10 mouse cellular contexts compared by ENCODE assay signal in genomic region chr3:118680803-118681202, GRCm38 (mm10).
A peak's percentile ranks its signal among the peaks of the same experiment; 100 is the strongest.
DNase-seq lines count a peak whose midpoint lies in the region; ATAC-seq and TF ChIP-seq lines count a peak whose summit lies in the region.
"Had no signal": no experiment of that assay in that cellular context is flagged by ENCODE, and none has a peak within 500 bp of the region (broad histone marks: within the 10 kb centered on the region; RNA-seq: fewer than 3 reads in every experiment).

No protein-coding gene starts in this region.

- no peaks in the 10 kb centered on the region for H3K9me3 ChIP-seq in hindbrain, postnatal 0 days (ENCODE audit: low read length)
- no peaks in the 10 kb centered on the region for H3K9me3 ChIP-seq in hindbrain, embryonic 12.5 days (replicated peaks)
- no peaks in the 10 kb centered on the region for H3K9me3 ChIP-seq in lung, embryonic 14.5 days (ENCODE audit: low read depth, low read length)
- H3K9me3 ChIP-seq: embryonic facial prominence, embryonic 15.5 days; hindbrain, embryonic 15.5 days had no signal

- H3K27me3 ChIP-seq in hindbrain, postnatal 0 days (ENCODE audit: insufficient read depth, low read length) = no peaks in the 10 kb centered on the region
- no peaks in the 10 kb centered on the region for H3K27me3 ChIP-seq in hindbrain, embryonic 12.5 days
- no peaks in the 10 kb centered on the region for H3K27me3 ChIP-seq in lung, embryonic 14.5 days (ENCODE audit: insufficient read depth, low read length)
- H3K27me3 ChIP-seq: embryonic facial prominence, embryonic 15.5 days; hindbrain, embryonic 15.5 days had no signal

- H3K4me1 ChIP-seq in hindbrain, postnatal 0 days (ENCODE audit: insufficient read depth, low read length) = no peaks in the 10 kb centered on the region
- peaks cover 3% of the 10 kb centered on the region; the same call in 1 of the 2 replicates for H3K4me1 ChIP-seq in hindbrain, embryonic 12.5 days
- no peaks in the 10 kb centered on the region for H3K4me1 ChIP-seq in lung, embryonic 14.5 days (ENCODE audit: insufficient read depth)
- H3K4me1 ChIP-seq: embryonic facial prominence, embryonic 15.5 days; hindbrain, embryonic 15.5 days had no signal

- no peak for ATAC-seq in hindbrain, postnatal 0 days
- ATAC-seq in hindbrain, embryonic 12.5 days (ENCODE audit: low FRiP score) = no peak
- ATAC-seq in lung, embryonic 14.5 days (ENCODE audit: insufficient read depth) = no peak
- ATAC-seq in megakaryocyte, adult 5-6 weeks (ENCODE audit: poor library complexity, severe bottlenecking) = no peak

- peak; percentile 55 for TF ChIP-seq CTCF in hindbrain, postnatal 0 days (IDR thresholded peaks at IDR 0.05; ENCODE audit: low read depth)
- peak; percentile 45 for TF ChIP-seq CTCF in lung, embryonic 14.5 days (IDR thresholded peaks at IDR 0.05; ENCODE audit: low read depth)

- H3K4me3 ChIP-seq in hindbrain, postnatal 0 days (ENCODE audit: low read length) = no peak overlapping the region
- H3K4me3 ChIP-seq in hindbrain, embryonic 12.5 days = no peak overlapping the region
- H3K4me3 ChIP-seq in lung, embryonic 14.5 days (ENCODE audit: low read depth, low read length) = no peak overlapping the region
- H3K4me3 ChIP-seq: embryonic facial prominence, embryonic 15.5 days; hindbrain, embryonic 15.5 days had no signal

- H3K27ac ChIP-seq in hindbrain, postnatal 0 days = no peak overlapping the region
- H3K27ac ChIP-seq in hindbrain, embryonic 12.5 days = no peak overlapping the region
- no peak overlapping the region for H3K27ac ChIP-seq in lung, embryonic 14.5 days (ENCODE audit: low read depth)
- H3K27ac ChIP-seq: embryonic facial prominence, embryonic 15.5 days; hindbrain, embryonic 15.5 days had no signal

- no peak overlapping the region for H3K4me2 ChIP-seq in hindbrain, postnatal 0 days (ENCODE audit: low read depth, low read length)
- no peak overlapping the region for H3K4me2 ChIP-seq in hindbrain, embryonic 12.5 days (replicated peaks)
- H3K4me2 ChIP-seq in lung, embryonic 14.5 days = no peak overlapping the region
- H3K4me2 ChIP-seq: embryonic facial prominence, embryonic 15.5 days; hindbrain, embryonic 15.5 days had no signal

- no peaks in the 10 kb centered on the region for H3K36me3 ChIP-seq in hindbrain, postnatal 0 days (ENCODE audit: insufficient read depth, low read length)
- no peaks in the 10 kb centered on the region for H3K36me3 ChIP-seq in hindbrain, embryonic 12.5 days
- no peaks in the 10 kb centered on the region for H3K36me3 ChIP-seq in lung, embryonic 14.5 days (ENCODE audit: insufficient read depth)
- H3K36me3 ChIP-seq: embryonic facial prominence, embryonic 15.5 days; hindbrain, embryonic 15.5 days had no signal

- 47% methylated on average over 4 of the region's 4 CpGs for WGBS in hindbrain, postnatal 0 days
- 51% methylated on average over 4 of the region's 4 CpGs for WGBS in hindbrain, embryonic 12.5 days
- WGBS in lung, embryonic 14.5 days = 46% methylated on average over 4 of the region's 4 CpGs

- no peak overlapping the region for H3K9ac ChIP-seq in hindbrain, postnatal 0 days (replicated peaks; ENCODE audit: low read length)
- no peak overlapping the region for H3K9ac ChIP-seq in hindbrain, embryonic 12.5 days
- H3K9ac ChIP-seq in lung, embryonic 14.5 days = no peak overlapping the region
- H3K9ac ChIP-seq: embryonic facial prominence, embryonic 15.5 days; hindbrain, embryonic 15.5 days had no signal

- peak; percentile 55 for DNase-seq in hindbrain, postnatal 0 days (ENCODE audit: low spot score)
- DNase-seq in ES-CJ7 (ENCODE audit: low read depth, low spot score) = peak; percentile 32
- peak; percentile 11 for DNase-seq in NIH3T3 (ENCODE audit: low read depth)
- DNase-seq in lung, embryonic 14.5 days = peak; percentile 70
- DNase-seq in ovary, postnatal 14 days (ENCODE audit: low spot score) = no peak
- DNase-seq: gastrocnemius, postnatal 10 days had no signal
